Mouse (Mus musculus) kidney, postnatal 14 days (tissue): ENCODE results near the gene Epb41l5.
A peak's percentile ranks its signal among the peaks of the same experiment; 100 is the strongest.

ENCODE experiments used
- DNase-seq: peaks from one replicate; pipeline ENCODE4 v3.0.0; 2022; ENCODE audit warnings: mixed read lengths

Gene Epb41l5

DNA sequence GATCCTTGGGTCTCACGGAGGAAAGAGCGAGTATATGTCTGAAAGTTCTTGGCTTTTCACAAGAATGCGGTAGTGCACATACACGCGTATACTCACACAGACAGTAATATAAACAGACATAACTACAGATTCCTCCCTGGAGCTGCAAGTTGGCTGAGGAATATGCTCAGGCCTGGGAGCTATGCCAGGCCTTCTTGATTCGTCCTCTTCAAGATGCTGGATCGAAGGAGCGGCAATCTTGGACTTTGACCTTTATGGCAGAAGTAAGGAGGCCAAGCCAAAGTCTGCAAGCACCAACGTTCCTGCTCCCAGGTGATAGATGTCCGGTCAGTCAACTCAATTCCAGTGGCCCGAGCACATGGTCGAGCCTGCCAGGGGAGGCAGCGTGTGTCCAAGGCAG lies 117.9 kb downstream of the Epb41l5 start:
- DNase-seq, result no peak

DNA sequence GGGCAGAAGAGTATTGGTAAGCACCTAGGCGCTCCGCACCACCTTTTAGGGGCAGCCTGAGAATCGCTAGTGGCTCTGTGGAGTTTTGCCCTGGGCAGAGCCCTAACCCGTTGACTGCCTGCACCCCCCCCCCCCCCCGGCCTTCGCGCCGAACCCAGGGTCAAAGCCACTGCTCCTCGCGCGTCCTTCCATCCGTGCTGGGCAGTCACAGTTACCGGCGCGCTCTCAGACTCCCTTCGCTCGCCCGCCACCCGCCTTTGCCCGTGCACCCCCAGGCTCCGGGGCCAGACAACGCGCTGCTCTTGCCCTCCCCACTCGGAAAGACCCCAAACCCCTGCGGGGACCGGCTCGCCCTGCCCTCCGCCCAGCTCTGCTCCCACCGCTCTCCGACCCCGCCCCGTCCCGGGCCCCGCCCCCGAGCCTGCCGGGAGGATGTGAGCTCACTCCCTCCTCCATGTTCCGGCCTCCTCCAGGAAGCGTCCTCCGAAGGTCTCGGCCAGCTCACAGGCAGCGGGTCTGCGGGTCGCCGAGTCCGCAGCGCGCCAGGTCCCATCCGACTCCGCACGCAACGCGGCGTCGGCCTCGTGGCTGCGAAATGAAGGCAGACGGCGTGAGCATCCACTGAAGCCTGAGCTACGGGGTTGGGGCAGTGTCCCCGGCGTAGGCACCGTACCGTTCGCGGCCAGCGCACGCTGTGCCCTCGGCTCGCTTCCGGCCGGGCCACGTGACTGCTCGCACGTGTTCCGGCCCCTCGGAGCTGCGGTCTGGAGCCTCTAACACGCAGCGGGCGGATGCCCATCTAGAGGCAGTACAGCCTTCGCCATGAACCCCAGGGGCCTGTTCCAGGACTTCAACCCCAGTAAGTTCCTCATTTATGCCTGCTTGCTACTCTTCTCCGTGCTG lies 122.9 kb downstream of the Epb41l5 start, which contains the start of gene Tmem185b:
Gene Tmem185b, plus strand, starts transcription at position 472 of the 903 bp plus-strand sequence.
- peak; percentile 94 for DNase-seq

DNA sequence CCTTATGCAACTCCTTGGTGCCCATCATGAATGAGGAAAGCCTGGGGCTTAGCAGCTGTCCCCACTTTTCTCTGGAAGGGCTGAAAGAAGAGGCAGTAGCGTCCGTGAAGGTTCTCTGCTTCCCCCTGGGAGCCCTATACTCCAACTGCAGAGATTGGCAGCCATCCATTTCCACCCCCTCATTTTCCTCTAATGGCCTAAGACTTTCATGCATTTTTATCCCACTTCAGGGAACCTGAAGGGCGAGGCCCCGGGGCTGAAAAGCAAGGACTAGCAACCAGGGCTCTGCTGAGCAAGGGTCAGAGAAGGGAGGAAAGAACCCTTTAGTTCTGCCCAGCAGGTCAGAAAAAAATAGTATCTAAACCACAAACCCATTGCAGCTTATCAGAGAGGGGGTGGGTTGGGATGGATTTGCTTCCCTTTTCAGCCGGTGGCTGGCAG lies 123.8 kb downstream of the Epb41l5 start:
- peak; percentile 61 for DNase-seq

DNA sequence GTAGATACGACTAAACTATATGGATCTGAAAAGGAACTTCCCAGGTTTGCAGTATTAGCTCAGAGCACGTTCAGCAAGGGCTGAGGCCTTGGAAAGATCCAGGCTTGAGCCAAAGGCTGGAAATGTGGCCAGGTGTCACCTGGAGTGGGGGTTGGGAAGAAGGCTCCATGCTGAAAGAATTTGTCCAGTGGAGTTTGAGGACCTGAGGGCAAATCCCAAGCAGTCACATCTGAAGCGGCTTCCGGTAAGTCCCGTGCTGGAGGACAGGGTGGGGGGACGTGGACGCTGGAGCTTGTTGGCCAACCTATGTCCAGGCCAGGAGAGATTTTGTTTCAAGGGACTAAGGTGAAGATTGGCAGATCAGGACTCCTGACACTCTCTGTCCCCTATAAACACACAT lies 125.0 kb downstream of the Epb41l5 start:
- DNase-seq, result no peak

DNA sequence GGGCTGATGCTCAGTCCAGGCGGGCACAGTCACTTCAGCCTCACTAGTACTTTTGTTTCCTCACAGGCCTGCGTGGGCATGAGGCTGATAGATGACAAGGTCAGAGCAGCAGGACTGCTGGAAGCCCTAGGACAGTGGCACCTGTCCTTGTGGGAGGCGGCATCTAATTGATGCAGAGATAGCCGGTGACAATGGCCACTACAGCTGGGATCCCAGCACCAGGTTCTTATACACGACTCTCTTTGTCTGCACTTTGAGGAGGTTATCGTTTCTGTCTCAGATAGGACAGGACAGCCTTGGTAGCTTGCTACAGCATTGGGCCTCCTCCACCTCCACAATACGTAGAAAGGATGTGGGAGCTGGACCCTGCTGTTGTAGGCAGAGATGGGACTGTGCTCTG lies 125.4 kb downstream of the Epb41l5 start:
- DNase-seq, result no peak

DNA sequence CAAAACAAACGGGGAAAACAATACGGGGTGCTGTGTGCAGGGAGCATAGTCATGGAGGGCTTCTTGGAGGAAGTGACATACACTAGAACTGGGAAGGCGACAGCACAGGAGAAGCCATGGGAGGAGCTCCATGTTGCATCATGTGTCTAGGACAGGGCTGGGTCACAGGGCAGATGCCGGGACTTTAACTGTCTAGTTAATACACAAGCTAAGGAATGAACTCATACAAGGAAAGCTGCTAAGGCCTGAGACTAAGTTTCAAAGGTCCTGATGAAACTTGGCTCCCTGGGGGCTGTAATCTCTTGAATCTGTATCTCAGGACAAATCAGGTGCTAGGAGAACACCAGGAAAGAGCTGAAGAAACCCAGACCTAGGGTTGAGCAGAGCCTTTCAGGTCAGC lies 126.1 kb downstream of the Epb41l5 start:
- peak; percentile 76 for DNase-seq

DNA sequence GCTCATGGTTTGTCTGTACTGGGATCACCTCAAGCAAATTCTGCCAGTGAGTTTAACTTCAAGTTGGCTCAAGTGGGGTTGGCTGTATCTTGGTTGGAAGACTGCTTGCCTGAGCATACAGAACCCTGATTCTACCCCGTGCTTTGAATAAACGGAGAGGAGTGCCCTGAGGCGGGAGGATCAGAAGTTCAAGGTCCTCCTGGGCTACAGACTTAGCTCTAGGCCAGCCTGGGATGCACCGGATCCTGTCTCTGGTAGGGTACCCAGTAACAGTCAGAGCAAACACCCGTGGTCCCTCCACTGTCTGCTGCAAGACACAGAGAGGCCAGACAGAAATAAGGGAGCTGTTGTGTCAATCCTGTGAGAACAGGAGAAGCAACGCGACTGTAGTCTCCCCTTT lies 127.1 kb downstream of the Epb41l5 start:
- no peak for DNase-seq

DNA sequence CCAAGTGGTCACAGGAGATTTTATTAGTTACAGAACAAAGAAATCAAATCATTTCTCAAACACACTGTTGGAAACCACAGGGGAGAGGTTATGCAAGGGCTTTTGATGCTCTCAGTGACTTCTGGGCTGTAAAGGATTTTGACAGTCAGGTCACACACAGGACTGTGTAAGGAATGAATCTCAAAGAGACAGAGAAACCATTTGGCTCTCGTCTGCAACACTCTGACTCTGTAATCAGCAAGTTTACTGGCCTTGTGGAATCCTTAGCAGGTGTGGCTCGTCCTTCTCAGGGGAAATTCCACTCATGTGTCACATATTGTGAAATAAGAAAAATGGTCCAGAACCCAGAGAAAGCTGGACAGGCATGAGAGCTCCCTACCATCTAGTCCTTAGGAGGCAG lies 127.8 kb downstream of the Epb41l5 start:
- no peak for DNase-seq

DNA sequence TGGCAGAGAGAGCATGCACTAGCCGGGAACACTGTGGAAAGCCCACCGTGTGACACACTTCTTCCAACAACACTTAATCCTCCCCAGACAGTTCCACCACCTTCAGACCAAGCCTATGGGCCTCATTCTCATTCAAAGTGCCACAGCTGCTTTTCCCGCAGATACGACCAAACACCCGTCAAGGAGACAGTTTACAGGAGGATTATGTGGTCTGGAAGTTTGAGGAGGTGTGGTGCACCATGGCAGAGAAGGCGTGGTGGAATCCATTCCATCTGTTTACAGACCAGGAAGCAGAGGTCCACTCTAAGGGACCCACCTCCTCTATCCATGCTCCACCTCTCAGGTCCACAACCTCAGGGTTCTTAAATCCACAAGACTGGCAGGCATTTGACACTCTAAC lies 129.5 kb downstream of the Epb41l5 start:
- no peak for DNase-seq

DNA sequence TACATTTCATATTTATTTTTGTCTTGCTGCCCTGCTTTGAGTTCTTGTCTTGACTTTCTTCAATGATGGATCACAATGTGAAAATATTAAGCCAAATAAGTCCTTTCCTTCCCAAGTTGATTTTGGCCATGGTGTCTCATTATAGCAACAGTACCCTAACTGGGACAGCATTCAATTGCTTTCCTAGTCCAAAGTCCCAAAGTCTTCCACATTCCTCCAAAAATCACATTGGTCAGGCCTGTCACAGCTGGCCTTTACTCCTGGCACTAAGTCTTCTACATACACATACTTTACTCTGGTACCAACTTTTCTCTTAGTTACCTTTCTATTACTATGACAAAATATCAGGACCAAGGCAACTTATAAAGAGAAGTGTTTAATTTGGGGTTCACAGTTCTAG lies 130.0 kb downstream of the Epb41l5 start:
- no peak for DNase-seq

DNA sequence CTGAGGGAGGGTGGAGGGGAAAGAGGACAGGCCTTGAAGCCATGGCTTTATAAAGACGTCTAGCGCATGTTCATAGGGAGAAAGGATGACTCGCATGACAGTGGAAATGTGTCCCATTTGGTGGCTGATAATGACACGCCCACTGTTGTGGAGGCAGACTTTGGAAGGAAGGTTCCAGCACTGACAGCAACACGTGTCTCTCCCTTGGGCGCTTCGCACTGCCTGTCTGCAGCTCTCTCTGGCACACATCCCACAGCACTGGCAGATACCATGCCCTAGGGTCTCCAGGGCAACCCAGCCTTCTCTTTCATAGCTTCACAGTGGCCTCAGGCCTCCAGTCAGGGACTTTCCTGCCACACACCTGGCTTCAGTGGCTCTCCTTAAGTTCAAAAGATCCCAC lies 130.7 kb downstream of the Epb41l5 start:
- DNase-seq, result peak; percentile 50

DNA sequence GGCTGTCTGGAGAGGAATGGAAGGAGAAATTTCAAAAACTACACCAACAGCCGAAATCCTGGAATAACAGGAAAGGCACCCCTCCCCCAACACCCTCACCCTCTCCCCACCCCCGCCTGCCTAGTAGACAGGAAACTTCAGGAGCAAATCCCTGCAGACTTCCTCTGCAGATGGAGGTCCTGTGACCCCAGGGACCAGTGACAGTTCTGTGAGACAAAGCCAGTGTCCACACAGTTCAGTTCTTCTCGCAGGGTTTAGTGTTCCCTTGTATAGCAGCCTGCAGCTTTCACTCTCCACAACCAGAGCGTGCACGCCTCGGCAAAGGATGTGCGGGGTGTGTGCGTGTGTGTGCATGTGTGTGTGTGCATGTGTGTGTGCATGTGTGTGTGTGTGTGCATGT lies 137.9 kb downstream of the Epb41l5 start:
- DNase-seq, result peak; percentile 69

DNA sequence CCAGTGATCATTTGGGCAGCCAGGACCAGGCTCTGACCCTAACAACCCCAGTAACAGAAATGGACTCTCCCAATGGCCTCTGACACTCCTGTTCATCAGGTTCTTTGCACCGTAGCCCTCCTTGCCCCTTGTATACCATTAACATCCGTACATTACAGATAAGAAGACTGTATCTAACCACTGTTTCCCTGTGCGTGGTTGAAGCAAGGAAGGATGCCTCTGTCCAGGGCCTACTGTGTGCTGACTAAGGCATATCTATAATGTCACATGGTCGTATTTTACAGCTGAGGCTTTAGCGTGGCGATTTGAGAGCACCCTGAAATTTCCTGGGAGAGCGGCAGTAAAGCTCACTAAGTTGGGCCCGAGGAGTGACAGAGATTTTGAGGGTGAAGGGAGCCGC lies 138.4 kb downstream of the Epb41l5 start:
- no peak for DNase-seq

DNA sequence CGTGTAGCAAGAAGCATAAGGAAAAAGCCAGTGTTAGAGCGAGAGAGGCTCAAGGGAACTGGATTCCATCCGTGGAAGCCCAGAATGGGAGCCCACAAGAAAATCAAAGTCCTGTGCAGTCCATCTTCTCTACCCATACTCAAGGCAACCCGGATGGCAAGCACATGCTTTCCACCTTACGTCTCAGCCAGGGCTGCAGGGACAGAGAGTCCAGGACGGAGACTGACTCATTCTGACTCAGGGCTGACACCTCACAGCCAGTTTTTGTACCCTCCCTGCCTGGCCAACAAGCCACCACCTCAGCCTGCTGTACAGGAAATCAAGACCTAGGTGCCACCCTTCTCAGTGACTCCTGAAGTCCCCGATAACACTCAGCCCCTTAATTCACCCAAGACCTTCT lies 139.3 kb downstream of the Epb41l5 start:
- no peak for DNase-seq

DNA sequence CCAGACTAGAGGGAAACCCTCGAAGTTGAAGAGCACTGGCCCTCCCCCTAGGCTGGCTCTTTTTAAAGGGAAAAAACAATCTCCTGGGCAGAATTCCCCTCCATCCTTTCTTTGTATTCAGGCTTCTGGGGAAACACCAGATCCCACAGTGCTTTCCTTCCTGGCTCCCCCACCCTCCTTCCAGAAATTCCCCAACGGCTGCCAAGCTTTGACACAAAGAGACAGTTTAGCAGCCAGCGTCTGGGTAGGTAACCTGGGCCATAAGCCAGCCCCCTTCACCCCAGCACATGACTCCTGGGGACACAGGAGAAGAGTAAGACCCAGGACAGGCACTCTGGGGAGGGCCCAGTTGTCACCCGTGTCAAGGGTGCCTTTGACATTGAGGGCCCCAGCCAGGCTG lies 140.3 kb downstream of the Epb41l5 start:
- peak; percentile 74 for DNase-seq

DNA sequence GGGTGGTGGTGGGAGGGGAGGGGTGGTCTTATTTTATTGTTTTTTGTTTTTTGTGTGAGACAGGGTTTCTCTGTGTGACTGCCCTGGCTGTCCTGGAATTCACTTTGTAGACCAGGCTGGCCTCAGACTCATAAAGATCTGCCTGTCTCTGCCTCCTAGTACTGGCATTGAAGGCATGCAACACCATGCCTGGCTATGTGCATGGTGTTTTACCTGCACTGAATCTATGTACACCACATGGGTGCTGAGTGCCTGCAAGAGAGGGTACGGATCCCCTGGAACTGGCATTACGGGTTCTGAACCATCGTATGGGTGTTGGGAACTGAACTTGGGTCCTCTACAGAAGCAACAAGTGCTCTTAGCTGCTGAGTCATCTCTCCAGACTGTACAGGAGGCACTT lies 142.8 kb downstream of the Epb41l5 start:
- no peak for DNase-seq

DNA sequence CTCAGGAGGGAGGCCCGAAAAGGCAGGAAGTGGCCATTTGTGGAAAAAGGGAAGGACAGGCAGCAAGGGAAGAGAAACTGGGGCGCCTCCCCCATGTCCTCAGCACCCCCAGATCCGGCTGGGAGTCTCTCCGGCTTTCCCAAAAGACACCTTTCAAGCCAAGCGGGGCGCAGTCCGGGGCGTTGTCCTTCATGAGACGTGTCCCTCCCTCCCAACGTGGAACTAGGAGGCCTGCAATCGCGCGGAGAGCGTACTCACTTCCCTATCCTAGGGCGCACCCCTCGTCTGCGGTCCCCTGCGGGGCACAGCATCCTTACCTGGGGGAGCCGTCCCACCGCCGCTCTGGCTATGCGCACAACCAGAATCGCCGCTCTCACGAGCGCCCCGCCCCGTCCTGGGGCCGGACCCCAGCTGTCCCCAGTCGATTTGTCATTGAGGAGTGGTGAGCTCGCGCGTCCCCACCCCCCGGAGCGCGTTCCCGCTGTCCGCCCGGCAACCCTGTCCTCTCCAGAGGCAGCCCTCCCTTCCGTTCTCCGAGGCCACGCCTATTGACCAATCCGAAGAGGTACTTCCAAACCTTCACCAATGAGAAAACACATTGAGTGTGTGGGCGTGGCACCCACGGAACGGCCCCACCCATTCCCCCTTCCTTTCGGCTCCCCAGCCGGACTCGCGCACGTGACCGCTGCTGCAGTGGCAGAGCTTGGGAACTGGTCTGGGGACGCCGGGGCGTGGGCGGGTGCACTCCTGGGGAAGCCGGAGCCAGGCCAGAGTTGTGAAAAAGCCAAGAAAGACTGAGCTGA lies 144.3 kb downstream of the Epb41l5 start, which contains the start of gene Ralb:
Gene Ralb, minus strand, starts transcription at position 535 of the 803 bp plus-strand sequence.
- DNase-seq, result peak; percentile 99

DNA sequence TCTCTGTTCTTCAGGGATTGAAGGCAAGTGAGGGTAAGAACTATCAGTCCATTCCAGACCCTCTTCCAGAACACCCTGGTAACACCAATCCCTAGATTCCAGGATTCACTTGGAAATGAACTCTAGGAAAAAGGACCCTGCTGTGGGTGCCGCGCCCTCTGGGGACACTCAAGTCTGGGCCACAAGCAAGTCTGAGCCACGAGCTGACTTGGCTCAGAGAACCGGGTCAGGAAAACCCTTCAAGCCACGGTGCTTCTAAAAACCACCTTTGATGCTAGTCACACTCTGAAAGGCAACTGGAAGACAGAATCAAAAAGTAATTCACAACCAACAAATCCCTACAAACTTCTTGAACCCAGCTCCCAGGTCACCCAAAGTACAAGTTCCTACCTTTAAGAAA lies 145.0 kb downstream of the Epb41l5 start:
- no peak for DNase-seq

DNA sequence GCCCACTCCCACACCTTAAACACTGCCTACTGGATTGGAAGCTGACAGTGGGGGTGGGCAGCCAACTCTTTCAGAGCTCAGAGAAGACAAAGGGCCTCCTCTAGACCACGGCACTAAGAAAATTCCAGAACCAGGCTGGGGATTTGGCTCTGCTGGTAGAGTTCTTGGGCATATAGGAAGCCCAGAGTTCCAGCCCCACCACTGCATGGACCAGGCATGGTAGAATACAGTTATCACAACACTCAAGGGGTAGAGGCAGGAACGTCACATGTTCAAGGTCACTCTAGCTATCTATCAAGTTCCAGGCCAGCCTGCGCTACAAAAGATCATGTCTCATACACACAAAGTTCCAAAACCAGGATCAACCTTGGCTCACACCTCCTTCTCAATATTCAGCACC lies 145.6 kb downstream of the Epb41l5 start:
- DNase-seq, result no peak

DNA sequence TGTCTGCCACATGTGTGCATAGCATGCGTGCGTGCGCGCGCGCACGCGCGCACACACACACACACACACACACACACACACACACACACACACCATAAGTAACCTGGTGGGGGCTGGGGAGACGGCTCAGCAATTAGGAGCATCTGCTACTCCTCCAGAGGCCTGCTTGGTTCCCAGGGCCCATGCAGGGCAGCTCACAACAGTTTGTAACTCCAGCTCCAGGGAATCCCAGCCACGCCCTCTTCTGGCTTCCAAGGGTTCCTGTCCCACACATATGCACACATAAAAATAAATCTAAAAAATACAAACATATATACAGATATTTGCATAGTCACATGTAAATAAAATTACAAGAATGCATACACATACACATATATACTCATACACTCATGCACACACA lies 146.1 kb downstream of the Epb41l5 start:
- no peak for DNase-seq

DNA sequence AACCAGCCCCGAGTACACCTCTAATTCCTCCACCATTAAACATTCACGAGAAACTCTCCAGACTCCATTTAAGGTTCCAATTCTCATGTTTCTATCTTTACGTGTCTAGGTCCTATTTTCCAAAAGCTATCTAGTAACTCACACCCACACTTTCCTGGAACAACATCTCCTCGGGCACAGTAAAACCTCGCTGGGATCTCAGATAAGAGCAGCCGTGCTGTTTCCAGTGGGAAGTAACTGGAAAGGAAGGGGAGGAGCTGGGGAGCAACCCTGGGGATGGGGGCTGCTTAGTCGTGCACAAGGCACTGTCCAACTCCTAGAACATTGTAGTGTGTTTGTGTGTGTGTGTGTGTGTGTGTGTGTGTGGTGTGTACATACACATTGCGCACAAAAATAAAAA lies 146.9 kb downstream of the Epb41l5 start:
- no peak for DNase-seq

DNA sequence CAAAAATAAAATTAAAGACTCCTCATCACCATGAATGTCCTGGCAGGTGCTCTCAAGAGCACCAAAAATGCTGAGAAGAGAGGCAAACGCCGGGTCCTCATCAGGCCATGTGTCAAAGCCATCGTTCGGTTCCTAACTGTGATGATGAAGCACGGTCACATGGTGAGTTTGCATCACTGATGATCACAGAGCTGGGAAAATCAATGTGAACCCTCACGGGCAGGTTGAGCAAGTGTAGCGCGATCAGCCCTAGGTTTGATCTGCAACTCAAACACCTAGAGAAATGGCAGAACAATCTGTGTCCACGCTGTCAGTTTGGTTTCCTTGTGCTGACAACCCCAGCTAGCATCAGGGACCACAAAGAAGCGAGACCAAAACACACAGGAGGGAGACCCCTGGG lies 149.3 kb downstream of the Epb41l5 start:
- DNase-seq, result no peak

DNA sequence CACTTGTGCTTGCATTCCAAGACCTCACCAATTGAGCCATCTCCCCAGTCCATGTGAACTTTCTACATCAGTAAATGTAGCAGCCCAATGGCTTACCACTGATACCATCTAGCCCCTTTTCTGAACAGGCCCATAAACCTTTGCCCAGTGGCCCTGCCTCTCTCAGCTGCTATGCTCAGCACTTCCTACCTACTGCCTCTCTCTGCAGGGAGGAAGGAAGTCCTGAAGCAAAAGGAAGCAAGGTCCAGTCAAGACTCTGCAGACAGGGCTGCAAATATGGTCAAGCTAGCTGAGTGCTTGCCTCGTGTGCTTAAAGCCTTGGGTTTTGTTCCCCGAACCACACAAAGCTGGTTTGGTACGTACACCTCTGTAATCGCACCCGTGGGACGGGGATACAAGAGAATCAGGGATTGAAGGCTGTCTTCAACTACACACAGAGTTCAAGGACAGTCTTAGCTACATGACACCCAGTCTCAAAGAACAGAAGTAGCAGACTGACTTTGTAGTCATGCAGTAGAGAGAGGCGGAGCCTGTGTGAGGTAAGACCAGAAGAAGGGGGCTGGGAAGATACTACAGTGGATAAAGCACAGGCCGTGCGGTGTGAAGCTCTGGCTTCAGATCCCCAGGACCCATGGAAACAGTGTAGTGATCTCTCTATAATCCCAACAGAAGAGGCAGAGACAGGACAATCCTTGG lies 150.1 kb downstream of the Epb41l5 start:
- peak; percentile 46 for DNase-seq
